Mouse (Mus musculus): Measurements from ENCODE around the gene Muc3. TPM values are rescaled to one million over a fixed set of nuclear protein-coding genes. Genes with fewer than 3 reads are reported as not detected.

Gene Muc3
- total and polyA plus RNA-seq, 2 experiments from 2014 or later, result not detected

- no peak for ATAC-seq
- H3K27ac ChIP-seq (ENCODE audit: low read depth, low read length), result no peak overlapping the region
- no peaks in the 10 kb centered on the region for H3K4me1 ChIP-seq (ENCODE audit: insufficient read depth)
- H3K4me3 ChIP-seq (ENCODE audit: low read depth, low read length), result no peak overlapping the region
- no peak for DNase-seq
- H3K36me3 ChIP-seq (ENCODE audit: insufficient read depth), result no peaks in the 10 kb centered on the region
- 85% methylated on average over 6 of the region's 6 CpGs for WGBS
- H3K27me3 ChIP-seq (ENCODE audit: insufficient read depth, low read length), result no peaks in the 10 kb centered on the region
- no peak overlapping the region for H3K9ac ChIP-seq
- peaks cover under 1% of the 10 kb centered on the region; the same call in 1 of the 2 replicates for H3K9me3 ChIP-seq (ENCODE audit: low read length)
- H3K4me2 ChIP-seq (ENCODE audit: low read depth), result no peak overlapping the region
- no peak for TF ChIP-seq CTCF (IDR thresholded peaks at IDR 0.05; ENCODE audit: low read depth)
These were observed 24.8 kb upstream of the Muc3 start for GRCm38 (mm10) chr5:137173967-137174366.

GRCm38 (mm10) chr5:137172591-137172990 is 23.5 kb upstream of the Muc3 start:
- no peak for TF ChIP-seq CTCF (IDR thresholded peaks at IDR 0.05; ENCODE audit: low read depth)

GRCm38 (mm10) chr5:137171478-137171877 is 22.4 kb upstream of the Muc3 start:
- no peaks in the 10 kb centered on the region for H3K27me3 ChIP-seq (ENCODE audit: insufficient read depth, low read length)
- no peak overlapping the region for H3K4me2 ChIP-seq (ENCODE audit: low read depth)
- no peaks in the 10 kb centered on the region for H3K36me3 ChIP-seq (ENCODE audit: insufficient read depth)
- H3K27ac ChIP-seq (ENCODE audit: low read depth, low read length), result no peak overlapping the region
- no peaks in the 10 kb centered on the region for H3K9me3 ChIP-seq (ENCODE audit: low read length)
- H3K4me1 ChIP-seq (ENCODE audit: insufficient read depth), result no peaks in the 10 kb centered on the region
- ATAC-seq, result no peak
- WGBS, result 68% methylated on average over 7 of the region's 7 CpGs
- H3K4me3 ChIP-seq (ENCODE audit: low read depth, low read length), result no peak overlapping the region
- no peak for TF ChIP-seq CTCF (IDR thresholded peaks at IDR 0.05; ENCODE audit: low read depth)
- H3K9ac ChIP-seq, result no peak overlapping the region
- DNase-seq, result no peak

More at GRCm38 (mm10) chr5:137172591-137172990, 23.5 kb upstream of the Muc3 start:
- H3K4me1 ChIP-seq (ENCODE audit: insufficient read depth), result no peaks in the 10 kb centered on the region
- H3K36me3 ChIP-seq (ENCODE audit: insufficient read depth), result no peaks in the 10 kb centered on the region
- WGBS, result 14% methylated on average over 1 of the region's 1 CpGs
- no peak for ATAC-seq
- H3K9ac ChIP-seq, result no peak overlapping the region
- no peaks in the 10 kb centered on the region for H3K9me3 ChIP-seq (ENCODE audit: low read length)
- no peak overlapping the region for H3K4me2 ChIP-seq (ENCODE audit: low read depth)
- DNase-seq, result no peak
- no peaks in the 10 kb centered on the region for H3K27me3 ChIP-seq (ENCODE audit: insufficient read depth, low read length)
- no peak overlapping the region for H3K4me3 ChIP-seq (ENCODE audit: low read depth, low read length)
- H3K27ac ChIP-seq (ENCODE audit: low read depth, low read length), result no peak overlapping the region

- Histone ChIP-seq H3K27ac (ENCODE audit: low read depth, low read length) (no peak overlapping the region), H3K4me3 (ENCODE audit: low read depth, low read length) (no peak overlapping the region), H3K4me2 (ENCODE audit: low read depth) (no peak overlapping the region), H3K9me3 (ENCODE audit: low read length) (no peaks in the 10 kb centered on the region), H3K4me1 (ENCODE audit: insufficient read depth) (no peaks in the 10 kb centered on the region), H3K9ac (no peak overlapping the region), H3K27me3 (ENCODE audit: insufficient read depth, low read length) (no peaks in the 10 kb centered on the region), H3K36me3 (ENCODE audit: insufficient read depth) (no peaks in the 10 kb centered on the region)
- DNase-seq, result no peak
- no peak for TF ChIP-seq CTCF (IDR thresholded peaks at IDR 0.05; ENCODE audit: low read depth)
- ATAC-seq, result no peak
- WGBS, result 77% methylated on average over 9 of the region's 9 CpGs
These were observed 21.8 kb upstream of the Muc3 start for GRCm38 (mm10) chr5:137170836-137171380.

GRCm38 (mm10) chr5:137167539-137167938 is 18.4 kb upstream of the Muc3 start:
- H3K27ac ChIP-seq (ENCODE audit: low read depth, low read length), result no peak overlapping the region
- H3K9ac ChIP-seq, result no peak overlapping the region
- no peak for DNase-seq
- no peaks in the 10 kb centered on the region for H3K27me3 ChIP-seq (ENCODE audit: insufficient read depth, low read length)
- no peak for TF ChIP-seq CTCF (IDR thresholded peaks at IDR 0.05; ENCODE audit: low read depth)
- no peak overlapping the region for H3K4me3 ChIP-seq (ENCODE audit: low read depth, low read length)
- no peaks in the 10 kb centered on the region for H3K36me3 ChIP-seq (ENCODE audit: insufficient read depth)
- H3K4me2 ChIP-seq (ENCODE audit: low read depth), result no peak overlapping the region
- H3K9me3 ChIP-seq (ENCODE audit: low read length), result no peaks in the 10 kb centered on the region
- 84% methylated on average over 6 of the region's 6 CpGs for WGBS
- ATAC-seq, result no peak
- H3K4me1 ChIP-seq (ENCODE audit: insufficient read depth), result no peaks in the 10 kb centered on the region

- Histone ChIP-seq H3K4me1 (ENCODE audit: insufficient read depth) (no peaks in the 10 kb centered on the region), H3K9me3 (ENCODE audit: low read length) (no peaks in the 10 kb centered on the region), H3K4me3 (ENCODE audit: low read depth, low read length) (no peak overlapping the region), H3K27ac (ENCODE audit: low read depth, low read length) (no peak overlapping the region), H3K4me2 (ENCODE audit: low read depth) (no peak overlapping the region), H3K9ac (no peak overlapping the region), H3K36me3 (ENCODE audit: insufficient read depth) (no peaks in the 10 kb centered on the region), H3K27me3 (ENCODE audit: insufficient read depth, low read length) (no peaks in the 10 kb centered on the region)
- TF ChIP-seq CTCF (IDR thresholded peaks at IDR 0.05; ENCODE audit: low read depth), result no peak
- DNase-seq (no peak), ATAC-seq (no peak)
- 87% methylated on average over 9 of the region's 9 CpGs for WGBS
These were observed 16.9 kb upstream of the Muc3 start for GRCm38 (mm10) chr5:137166012-137166411.

- no peak overlapping the region for H3K9ac ChIP-seq
- no peak for ATAC-seq
- H3K4me3 ChIP-seq (ENCODE audit: low read depth, low read length), result no peak overlapping the region
- no peak for DNase-seq
- H3K4me1 ChIP-seq (ENCODE audit: insufficient read depth), result no peaks in the 10 kb centered on the region
- no peak overlapping the region for H3K4me2 ChIP-seq (ENCODE audit: low read depth)
- H3K9me3 ChIP-seq (ENCODE audit: low read length), result 0 out of 2 replicates have a peak, but pooled peaks cover 2% of the 10 kb centered on the region
- WGBS, result 67% methylated on average over 4 of the region's 4 CpGs
- TF ChIP-seq CTCF (IDR thresholded peaks at IDR 0.05; ENCODE audit: low read depth), result no peak
- H3K27me3 ChIP-seq (ENCODE audit: insufficient read depth, low read length), result no peaks in the 10 kb centered on the region
- H3K27ac ChIP-seq (ENCODE audit: low read depth, low read length), result no peak overlapping the region
- no peaks in the 10 kb centered on the region for H3K36me3 ChIP-seq (ENCODE audit: insufficient read depth)
These were observed 12.7 kb upstream of the Muc3 start for GRCm38 (mm10) chr5:137161853-137162252.
